Mouse (Mus musculus): ENCODE data around the gene Itgb4.

GRCm38 (mm10) chr11:115997662-115998061 is 23.2 kb downstream of the Itgb4 start:
- TF ChIP-seq CTCF (IDR thresholded peaks at IDR 0.05; ENCODE audit: low read depth, low read length): no peak
- TF ChIP-seq GATA2 (IDR thresholded peaks at IDR 0.05; ENCODE audit: borderline replicate concordance, low read depth, low read length): no peak
- no peak for TF ChIP-seq TAL1 (conservative IDR thresholded peaks at IDR 0.05; ENCODE audit: low read depth, low read length)
- no peak for TF ChIP-seq POLR2AphosphoS5 (IDR thresholded peaks at IDR 0.05; ENCODE audit: insufficient replicate concordance, low read depth, low read length)
- TF ChIP-seq GATA1 (IDR thresholded peaks at IDR 0.05; ENCODE audit: borderline replicate concordance, low read length): no peak

Data from G1E (cell line).